Mouse (Mus musculus) layer of hippocampus, postnatal 36 days (tissue): ENCODE results near the gene Med19. TPM values are rescaled to one million over a fixed set of nuclear protein-coding genes. Genes with fewer than 3 reads are reported as not detected.
A peak's percentile ranks its signal among the peaks of the same experiment; 100 is the strongest.

Source experiments
- DNase-seq, 2 experiments: peaks; one replicate each; pipeline ENCODE4 v3.0.0; 2022
- total RNA-seq, 2 experiments: library from RNA; stranded (reverse); gene quantifications; 2 replicates each; pipeline ENCODE4 v1.2.3; 2021

The Med19 gene
- 10 to 100 TPM; 29.5 to 32.2 TPM for total RNA-seq

DNA sequence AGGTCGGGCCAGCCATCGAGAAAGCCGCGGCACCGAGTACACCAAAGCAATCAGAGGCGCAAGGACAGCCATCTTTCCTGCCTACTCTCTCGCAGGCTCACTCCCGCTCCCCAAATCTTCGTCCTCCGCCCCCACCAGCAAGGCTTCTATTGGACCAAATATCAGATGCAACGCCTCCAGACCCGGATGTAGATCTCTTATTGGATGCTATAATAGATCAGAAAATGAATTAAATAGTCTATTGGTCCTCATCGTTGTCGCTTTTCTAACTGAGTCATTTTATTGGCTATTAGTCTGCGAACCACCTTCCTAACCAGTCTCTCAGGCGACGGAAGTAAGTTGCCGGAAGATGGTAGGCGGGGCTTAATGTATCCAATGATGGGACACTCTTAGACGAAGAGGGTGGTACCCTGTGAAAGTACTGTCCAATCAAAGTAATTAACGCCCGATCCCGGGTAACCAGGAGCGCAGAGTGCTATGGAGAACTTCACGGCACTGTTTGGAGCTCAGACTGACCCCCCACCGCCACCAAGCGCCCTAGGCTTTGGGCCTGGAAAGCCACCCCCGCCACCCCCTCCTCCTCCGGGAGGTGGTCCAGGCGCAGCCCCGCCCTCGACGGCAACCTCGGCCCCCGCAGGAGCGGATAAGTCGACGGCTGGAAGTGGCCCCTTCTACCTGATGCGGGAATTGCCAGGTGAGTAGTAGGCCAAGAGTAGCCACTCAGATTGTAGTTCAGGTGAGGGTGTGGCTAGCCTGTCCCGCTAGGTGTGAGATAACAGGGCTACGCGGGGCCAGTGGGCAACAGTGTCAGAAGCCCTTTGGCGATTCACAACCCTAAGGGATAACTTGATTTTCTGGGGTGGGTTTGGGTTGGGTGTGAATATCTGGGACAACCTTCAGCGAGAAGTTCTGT is at the start of gene Med19, which contains the start of gene Gm28635:
Gene Med19 (plus strand): TSS at position 435 of the 913 bp plus-strand sequence.
Gene Gm28635 (minus strand): TSS at position 74 of the 913 bp plus-strand sequence.
- DNase-seq, result peak; percentile 91 to 92

DNA sequence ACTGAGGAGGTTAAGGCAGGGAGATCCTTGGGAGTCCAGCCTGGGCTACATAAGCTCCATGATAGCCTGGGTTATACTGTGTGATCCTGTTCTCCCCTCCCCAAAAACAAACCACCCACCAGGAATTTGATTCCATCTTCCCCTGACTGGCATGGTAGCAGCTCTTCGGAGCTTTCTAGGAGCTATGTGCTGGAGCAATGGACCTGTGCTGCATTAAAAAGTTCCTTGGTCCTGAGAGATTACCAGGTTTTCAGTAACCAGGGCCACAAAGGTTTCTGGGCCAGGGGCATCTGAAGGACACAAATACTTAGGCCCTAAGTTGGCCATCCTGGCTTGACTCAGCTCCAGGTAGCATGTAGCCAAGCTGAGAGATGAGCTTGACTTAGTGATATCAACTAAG is 46.2 kb upstream of the Med19 start:
- DNase-seq, result no peak

DNA sequence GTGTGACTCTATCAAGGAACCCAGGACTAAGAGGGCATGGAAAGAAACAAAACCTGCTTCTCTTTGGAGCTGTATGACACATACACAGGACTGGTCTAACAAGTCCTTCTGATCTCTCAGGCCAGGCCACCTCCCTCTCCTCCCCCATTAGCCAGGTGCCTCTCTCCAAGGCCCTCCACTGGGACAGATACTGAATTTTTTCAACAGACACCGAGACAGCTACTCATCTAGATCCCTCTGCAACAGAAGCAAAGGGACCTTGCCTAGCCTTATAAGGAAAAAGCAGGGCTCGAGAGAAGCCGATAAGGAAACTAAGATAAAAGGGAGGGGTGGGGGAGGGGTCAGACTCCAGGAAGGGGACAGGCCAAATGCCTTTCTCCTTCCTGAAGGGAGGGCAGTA is 45.2 kb upstream of the Med19 start:
- DNase-seq, result no peak

- DNase-seq, result no peak
Measured at GRCm38 (mm10) chr2:84634006-84634405, 44.2 kb upstream of the Med19 start.

DNA sequence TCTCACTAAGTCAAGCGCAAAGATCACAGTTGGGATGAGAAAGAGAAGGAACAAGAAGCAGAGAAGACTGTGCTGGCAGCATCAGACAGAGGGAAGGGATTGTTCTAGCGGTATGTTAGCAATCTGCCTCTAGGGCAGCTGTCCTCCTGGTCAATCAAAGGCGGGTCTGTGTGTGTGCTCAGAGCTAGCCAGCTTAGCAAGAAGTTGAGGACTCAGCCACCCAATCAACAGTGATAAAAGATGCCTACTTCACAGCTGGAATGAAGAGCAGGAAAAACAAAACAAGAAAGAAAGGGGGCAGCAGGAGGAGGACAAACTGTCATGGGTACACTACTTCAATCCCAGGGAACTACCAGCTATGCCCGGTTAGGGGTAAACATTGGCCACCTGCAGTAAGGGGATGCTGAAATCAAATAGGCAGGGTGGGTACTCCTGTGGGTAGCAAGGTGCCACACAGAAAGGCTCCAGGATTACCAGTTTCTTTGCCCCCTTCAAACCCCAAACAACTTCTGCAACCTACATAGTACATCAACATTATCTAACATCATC is 43.2 kb upstream of the Med19 start:
- DNase-seq, result no peak

DNA sequence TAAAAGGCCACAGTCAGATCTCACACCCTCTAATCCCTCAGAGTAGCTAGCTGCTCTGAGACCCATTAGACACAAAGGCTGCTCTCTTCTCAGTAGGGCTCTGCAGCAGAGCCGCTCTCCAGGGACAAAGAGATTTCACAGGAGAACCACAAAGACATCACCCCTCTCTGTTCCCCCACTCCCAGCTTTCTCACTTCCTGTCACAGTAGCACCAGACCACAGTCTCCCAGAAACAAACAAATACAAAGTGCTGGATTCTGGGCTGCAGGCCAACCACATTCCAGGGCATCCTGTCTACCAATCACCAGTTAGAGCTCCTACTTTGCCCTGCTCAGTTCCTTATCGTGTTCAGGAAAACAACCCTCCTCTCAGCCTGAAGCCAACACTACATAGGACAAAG is 42.6 kb upstream of the Med19 start:
- DNase-seq, result peak; percentile 74 to 77

- DNase-seq, result no peak
Measured at GRCm38 (mm10) chr2:84636231-84636741, 41.9 kb upstream of the Med19 start.

- no peak for DNase-seq
Measured at GRCm38 (mm10) chr2:84637452-84638165, 40.6 kb upstream of the Med19 start.

- no peak for DNase-seq
Measured at GRCm38 (mm10) chr2:84638428-84639220, 39.6 kb upstream of the Med19 start.

DNA sequence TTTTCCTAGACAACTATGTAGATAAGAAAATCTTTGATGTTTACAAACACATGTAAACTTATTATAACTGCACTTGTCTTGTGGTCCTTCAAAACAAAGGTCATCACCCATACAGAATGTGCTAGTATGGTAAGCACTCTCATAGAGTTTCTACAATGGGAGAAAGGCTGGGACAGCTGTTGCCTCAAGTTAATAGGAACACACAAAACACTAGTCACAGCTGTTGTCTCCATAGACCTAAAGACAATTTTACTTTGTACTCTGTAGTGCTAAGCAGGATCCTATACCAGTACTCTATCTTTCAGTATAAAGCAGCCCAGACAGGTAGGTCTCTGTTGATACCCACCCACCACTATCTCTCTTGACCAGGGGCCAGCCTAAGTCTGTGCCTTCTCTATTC is 37.4 kb upstream of the Med19 start:
- no peak for DNase-seq

DNA sequence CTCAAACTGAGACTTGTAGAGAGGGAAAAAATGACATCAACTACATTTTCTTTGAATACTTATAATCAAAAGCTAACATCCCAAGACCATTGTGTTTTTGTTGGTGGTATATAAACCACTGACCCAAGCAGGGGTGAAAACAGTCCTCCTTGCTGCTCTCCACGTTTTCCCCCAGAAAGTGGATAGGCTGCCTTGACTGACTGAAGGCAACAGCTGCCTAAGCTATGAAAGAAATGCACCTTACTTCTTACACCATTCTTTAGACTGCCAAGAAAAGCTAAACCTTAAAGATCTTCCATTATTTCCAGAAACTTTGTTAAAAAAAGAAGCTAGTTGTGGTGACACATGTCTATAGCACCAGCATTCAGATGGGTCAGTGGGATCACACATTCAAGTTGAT is 32.1 kb upstream of the Med19 start:
- DNase-seq, result no peak

- DNase-seq, result no peak
Measured at GRCm38 (mm10) chr2:84647051-84647568, 31.1 kb upstream of the Med19 start.

- DNase-seq, result no peak
Measured at GRCm38 (mm10) chr2:84648369-84648768, 29.8 kb upstream of the Med19 start.

DNA sequence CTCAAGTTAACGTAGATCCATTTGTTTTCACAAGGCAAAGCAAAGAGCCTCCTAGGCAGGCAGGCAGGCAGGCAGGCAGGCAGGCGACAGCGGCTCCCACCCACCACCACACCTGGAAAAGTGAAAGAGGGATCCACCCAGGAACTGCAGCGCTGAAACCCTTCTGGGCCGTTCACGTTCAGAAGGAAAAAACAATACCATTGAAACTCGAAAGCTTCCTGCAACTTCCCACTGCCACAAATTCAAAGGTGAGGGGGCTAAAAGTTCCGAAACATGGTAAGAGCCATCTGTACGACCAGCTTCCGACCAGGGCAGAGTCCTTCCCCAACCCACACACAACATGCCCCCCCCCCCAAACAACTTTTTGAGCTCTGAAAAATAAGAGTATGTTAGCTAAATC is 28.5 kb upstream of the Med19 start:
- no peak for DNase-seq

GRCm38 (mm10) chr2:84650464-84651195 is 27.6 kb upstream of the Med19 start, which contains the start of gene Ctnnd1:
TSS of gene Ctnnd1 (minus strand) at chr2:84650765.
- peak; percentile 82 for DNase-seq

DNA sequence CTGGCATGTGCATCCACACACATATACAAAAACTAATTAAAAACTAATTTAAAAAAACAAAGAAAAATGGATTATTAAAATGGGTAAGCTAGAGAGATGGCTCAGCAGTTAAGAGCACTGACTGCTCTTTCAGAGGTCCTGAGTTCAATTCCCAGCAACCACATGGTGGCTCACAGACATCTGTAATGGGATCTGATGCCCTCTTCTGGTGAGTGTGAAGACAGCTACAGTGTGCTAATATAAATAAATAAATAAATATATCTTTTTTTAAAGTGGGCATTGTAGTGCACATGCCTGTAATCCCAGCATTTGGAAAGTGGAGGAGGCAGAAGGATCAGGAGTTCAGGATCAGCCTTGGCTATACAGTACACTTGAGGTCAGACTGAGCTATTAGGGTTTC is 24.8 kb upstream of the Med19 start:
- DNase-seq, result no peak

DNA sequence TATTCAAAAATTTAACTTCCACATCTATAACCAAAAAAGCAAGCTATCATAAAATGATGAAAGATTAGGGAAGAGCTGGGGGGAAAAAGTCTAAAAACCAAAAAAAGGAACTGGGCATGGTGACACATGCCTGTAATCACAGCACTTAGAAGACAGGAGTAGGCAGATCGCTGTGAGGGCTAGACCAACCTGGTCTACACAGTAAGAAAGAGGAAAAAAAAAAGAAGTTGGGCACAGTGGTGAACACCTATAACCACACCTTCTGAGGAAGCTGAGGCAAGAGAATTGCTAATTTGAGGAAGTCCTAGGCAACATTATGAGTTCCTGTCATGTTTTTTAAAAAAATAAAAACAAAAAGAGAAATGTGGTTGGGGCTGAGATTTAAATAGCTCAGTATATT is 22.3 kb upstream of the Med19 start:
- no peak for DNase-seq

DNA sequence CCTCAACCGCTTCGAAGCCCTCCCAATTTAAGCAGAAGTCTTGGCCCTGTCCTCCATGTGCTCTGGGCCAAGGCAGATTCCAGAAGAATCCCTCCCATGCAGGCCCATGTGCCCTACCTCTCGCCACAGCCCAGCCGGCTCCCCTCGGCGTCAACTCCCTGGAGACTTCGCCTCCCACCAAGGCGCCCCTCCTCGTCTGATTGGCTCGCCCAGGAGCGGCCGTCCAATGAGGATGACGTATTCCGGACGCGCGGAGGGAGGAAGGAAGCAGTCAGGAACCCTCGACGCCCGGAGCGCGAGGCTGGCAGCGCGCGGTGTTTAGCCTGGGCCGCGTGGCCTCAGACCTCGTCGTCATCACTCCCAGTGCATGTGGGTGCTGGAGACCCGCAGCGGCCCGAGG is 19.4 kb upstream of the Med19 start, which contains the start of gene Btbd18:
Gene Btbd18 (plus strand): TSS at position 274 of the 400 bp plus-strand sequence.
- DNase-seq, result no peak

DNA sequence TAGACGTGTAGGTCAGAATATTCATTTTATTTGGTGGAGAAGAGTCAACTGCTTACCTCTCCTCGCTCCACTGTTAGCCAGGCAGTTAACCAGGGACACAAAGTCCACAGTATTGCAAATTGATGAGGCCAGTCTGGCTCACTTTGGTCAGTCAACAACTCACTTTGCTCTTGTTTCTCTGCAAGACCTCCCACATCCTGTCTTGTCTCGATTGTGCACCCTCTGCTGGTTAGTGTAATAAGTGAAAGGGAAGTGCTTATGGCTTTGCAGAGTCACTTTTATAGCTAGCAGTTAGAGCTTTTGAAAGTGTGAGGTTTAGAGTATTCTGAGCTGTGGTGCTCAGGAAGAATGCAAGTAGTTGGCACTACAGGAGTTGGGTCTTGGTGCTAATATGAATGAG is 17.9 kb upstream of the Med19 start:
- DNase-seq, result no peak

- DNase-seq, result no peak
Measured at GRCm38 (mm10) chr2:84662866-84663265, 15.3 kb upstream of the Med19 start.

DNA sequence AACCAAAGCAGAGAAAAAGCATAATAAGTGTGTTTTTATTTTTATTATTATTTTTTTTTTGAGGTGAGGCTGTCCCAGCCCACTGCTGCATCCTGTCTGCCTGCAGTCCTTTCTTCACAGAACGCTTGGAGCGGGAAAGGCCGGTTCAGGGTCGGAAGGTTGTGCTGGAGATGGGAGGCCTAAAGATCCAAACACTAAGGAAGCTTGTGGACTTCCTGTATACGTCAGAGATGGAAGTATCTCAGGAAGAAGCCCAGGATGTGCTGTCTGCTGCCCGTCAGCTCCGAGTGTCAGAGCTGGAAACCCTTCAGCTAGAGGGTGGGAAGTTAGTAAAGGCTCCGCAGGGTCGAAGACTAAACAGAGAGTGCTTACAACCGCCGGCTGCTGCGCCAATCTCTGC is 12.1 kb upstream of the Med19 start:
- DNase-seq, result no peak
